In genomic region chr3:101653446-101653845, GRCm38 (mm10) we compare ENCODE assay signal across 10 mouse cellular contexts. TPM values are rescaled to one million over a fixed set of nuclear protein-coding genes. Genes with fewer than 3 reads are reported as not detected.
A peak's percentile ranks its signal among the peaks of the same experiment; 100 is the strongest.
DNase-seq lines count a peak whose midpoint lies in the region; ATAC-seq and TF ChIP-seq lines count a peak whose summit lies in the region.
"Had no signal": no experiment of that assay in that cellular context is flagged by ENCODE, and none has a peak within 500 bp of the region (broad histone marks: within the 10 kb centered on the region; RNA-seq: fewer than 3 reads in every experiment).

No protein-coding gene starts in this region.

- H3K9ac ChIP-seq in lung, embryonic 14.5 days, result no peak overlapping the region
- H3K9ac ChIP-seq: midbrain, embryonic 12.5 days had no signal

- no peak for TF ChIP-seq CTCF in lung, embryonic 14.5 days (IDR thresholded peaks at IDR 0.05; ENCODE audit: low read depth)
- no peak for TF ChIP-seq CTCF in cortical plate, adult 2 months (IDR thresholded peaks at IDR 0.05; ENCODE audit: extremely low read depth, insufficient read depth, low read length)

- H3K4me2 ChIP-seq in lung, embryonic 14.5 days, result no peak overlapping the region
- H3K4me2 ChIP-seq: midbrain, embryonic 12.5 days had no signal

- H3K4me3 ChIP-seq in lung, embryonic 14.5 days (ENCODE audit: low read depth, low read length), result no peak overlapping the region
- no peak overlapping the region for H3K4me3 ChIP-seq in cortical plate, adult 2 months (ENCODE audit: insufficient read depth, low read length)
- H3K4me3 ChIP-seq: midbrain, embryonic 12.5 days had no signal

- 0 out of 2 replicates have a peak, but pooled peaks have one; percentile 38 for ATAC-seq in lung, embryonic 14.5 days (ENCODE audit: insufficient read depth)

- no peaks in the 10 kb centered on the region for H3K27me3 ChIP-seq in lung, embryonic 14.5 days (ENCODE audit: insufficient read depth, low read length)
- H3K27me3 ChIP-seq: midbrain, embryonic 12.5 days had no signal

- no peaks in the 10 kb centered on the region for H3K36me3 ChIP-seq in lung, embryonic 14.5 days (ENCODE audit: insufficient read depth)
- H3K36me3 ChIP-seq: midbrain, embryonic 12.5 days had no signal

- 0 out of 2 replicates have a peak, but pooled peaks have one; percentile 32 for TF ChIP-seq POLR2A in cortical plate, adult 2 months (IDR thresholded peaks at IDR 0.05; ENCODE audit: extremely low read depth, insufficient read depth, low read length)

- WGBS in lung, embryonic 14.5 days, result 33% methylated on average over 7 of the region's 7 CpGs

- H3K4me1 ChIP-seq in lung, embryonic 14.5 days (ENCODE audit: insufficient read depth), result no peaks in the 10 kb centered on the region
- 0 out of 2 replicates have a peak, but pooled peaks cover 2% of the 10 kb centered on the region for H3K4me1 ChIP-seq in cortical plate, adult 2 months (ENCODE audit: control insufficient read depth, insufficient read depth, low read length)
- H3K4me1 ChIP-seq: midbrain, embryonic 12.5 days had no signal

- H3K27ac ChIP-seq in lung, embryonic 14.5 days (ENCODE audit: low read depth), result no peak overlapping the region
- peak overlapping the region; percentile 38; the same call in 1 of the 2 replicates for H3K27ac ChIP-seq in cortical plate, adult 2 months (ENCODE audit: insufficient read depth, low read length)
- H3K27ac ChIP-seq: midbrain, embryonic 12.5 days had no signal

- DNase-seq in lung, embryonic 14.5 days, result peak; percentile 46
- DNase-seq in lung, adult 18-20 months, result no peak
- DNase-seq in layer of hippocampus, postnatal 36 days, result peak; percentile 50 to 66
- peak; percentile 39 to 72 for DNase-seq in right cerebral cortex, postnatal 36 days (ENCODE audit: low spot score in 2 of 2)
- DNase-seq in heart, adult 11 months, result no peak
- DNase-seq in urinary bladder, postnatal 4 days (ENCODE audit: low spot score in 2 of 2), result no peak
- no peak for DNase-seq in lung, postnatal 14 days
- DNase-seq: gastrocnemius, postnatal 14 days had no signal

- H3K9me3 ChIP-seq in lung, embryonic 14.5 days (ENCODE audit: low read depth, low read length), result no peaks in the 10 kb centered on the region
- H3K9me3 ChIP-seq: midbrain, embryonic 12.5 days had no signal

RNA-seq across cellular contexts. Expression of gene Atp1a1, which starts 49.0 kb away (rescaled TPM):
- 150 and 155 TPM in 2 replicates for polyA plus RNA-seq in lung, embryonic 14.5 days (2014; fragmentation: Nextera tagmentation; extraction: Ambion mirVana)
- polyA plus RNA-seq in cortical plate, adult 2 months (2012; rRNA removed), result 817 and 830 TPM in 2 replicates
- total RNA-seq in layer of hippocampus, postnatal 36 days (2021), result 100 to 1,000 TPM; 462 to 484 TPM

Comparison
In these comparisons a context has a peak if more than half of its experiments do, and no peak if none do; other contexts are left out.
1. DNase-seq: peak in lung, embryonic 14.5 days (single experiment), layer of hippocampus, postnatal 36 days (2 of 2) and right cerebral cortex, postnatal 36 days (2 of 2); none in lung, adult 18-20 months (0 of 2), heart, adult 11 months (single experiment), urinary bladder, postnatal 4 days (0 of 2) and lung, postnatal 14 days (single experiment).